Mouse (Mus musculus) layer of hippocampus, adult 18-20 months (tissue): ENCODE results near the gene Pold1. TPM values are rescaled to one million over a fixed set of nuclear protein-coding genes. Genes with fewer than 3 reads are reported as not detected.

Experiments used
- DNase-seq, 2 experiments: peaks; one replicate each; pipeline ENCODE4 v3.0.0; 2022; ENCODE audit warnings: low spot score in 2 of 2
- microRNA-seq, 2 experiments: library from miRNA; unstranded; fragments of <30 nt; microRNA quantifications; one replicate each; pipeline ENCODE4 v1.2.0; 2021
- total RNA-seq, 2 experiments: library from RNA; stranded (reverse); gene quantifications; 2 replicates each; pipeline ENCODE4 v1.2.3; 2021

The Pold1 gene
- total RNA-seq, 2 experiments from 2014 or later = 9.4 to 13.2 TPM

GRCm38 (mm10) chr7:44487936-44488335, 60.7 kb downstream of the Pold1 start:
- no peak for DNase-seq

DNA sequence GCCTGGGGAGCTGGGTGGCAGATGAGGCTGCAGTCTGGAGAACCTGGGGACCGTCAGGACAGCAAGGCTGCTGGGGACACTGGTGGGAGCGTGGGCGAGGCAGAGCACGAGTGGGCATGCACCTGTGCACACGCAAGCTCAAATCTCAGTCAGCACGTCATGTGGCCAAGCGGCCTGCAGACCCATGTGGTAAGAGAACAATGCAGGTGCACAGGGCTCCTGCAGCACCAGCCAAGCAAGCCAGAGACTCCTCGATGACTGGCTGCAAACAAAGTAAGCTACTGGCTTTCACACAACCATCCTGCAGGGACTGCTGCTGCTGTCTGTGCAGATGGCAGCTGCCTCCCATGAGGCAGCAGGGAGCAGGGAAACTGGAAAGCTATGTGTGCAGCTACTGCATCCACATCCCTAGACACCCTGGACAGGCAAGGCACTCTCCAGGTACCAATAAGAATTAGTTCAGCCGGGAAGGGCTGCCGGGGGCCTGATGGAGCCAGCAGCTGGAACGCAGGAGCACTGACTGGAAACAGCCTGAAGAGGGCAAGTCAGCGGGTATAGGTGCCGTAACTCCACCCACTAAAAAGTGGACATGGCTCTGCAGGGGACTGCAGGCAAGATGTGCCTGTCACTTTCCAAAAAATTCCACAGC, 61.6 kb downstream of the Pold1 start:
- no peak for DNase-seq

DNA sequence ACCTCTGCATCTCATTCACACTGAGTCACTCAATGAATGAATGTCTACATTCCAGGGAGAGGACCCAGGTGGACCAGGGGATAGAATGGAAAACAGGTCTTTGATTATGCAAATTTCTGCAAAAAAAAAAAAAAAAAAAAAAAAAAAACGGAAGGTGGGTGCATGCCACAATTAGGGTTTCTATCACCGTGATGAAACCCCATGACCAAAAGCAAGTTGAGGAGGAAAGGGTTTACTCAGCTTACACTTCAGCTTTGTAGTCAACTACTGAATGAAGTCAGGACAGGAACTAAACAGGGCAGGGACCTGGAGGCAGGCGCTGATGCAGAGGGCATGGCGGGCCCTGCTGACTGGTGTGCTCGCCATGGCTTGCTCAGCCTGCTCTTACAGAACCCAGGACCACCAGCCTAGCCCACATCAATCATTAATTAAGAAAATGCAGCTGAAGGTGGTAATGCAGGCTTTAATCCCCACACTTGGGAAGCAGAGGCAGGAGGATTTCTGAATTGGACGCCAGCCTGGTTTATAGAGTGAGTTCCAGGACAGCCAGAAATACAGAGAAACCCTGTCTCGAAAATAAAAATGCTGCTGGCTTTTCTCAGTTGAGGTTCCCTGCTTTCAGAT, 63.0 kb downstream of the Pold1 start:
- DNase-seq = peak in 1 of 2 experiments; percentile 9

GRCm38 (mm10) chr7:44484841-44485571, 63.6 kb downstream of the Pold1 start:
- DNase-seq = peak in 1 of 2 experiments; percentile 92

- no peak for DNase-seq
Measured at GRCm38 (mm10) chr7:44484109-44484508, 64.5 kb downstream of the Pold1 start.

- DNase-seq = no peak
Measured at GRCm38 (mm10) chr7:44482836-44483435, 65.7 kb downstream of the Pold1 start.

Small RNAs within 50 kb of the gene (microRNA-seq; reads per million reads assigned to microRNA genes)
- 0.78 to 0.99 reads per million in 2 experiments for gene Mir7053

Other genes starting within 250 kb of the Pold1 start
- 1 to 10 TPM; 3.3 to 3.6 TPM for gene Clec11a, start 241.9 kb downstream of the Pold1 start, total RNA-seq
- gene Shank1, start 238.6 kb downstream of the Pold1 start, total RNA-seq = 100 to 1,000 TPM; 626 to 653 TPM
- gene Syt3, start 164.7 kb downstream of the Pold1 start, total RNA-seq = 10 to 100 TPM; 85.4 to 87.4 TPM
- 1 to 10 TPM; 2.1 to 4.5 TPM for gene 1700008O03Rik, start 163.0 kb downstream of the Pold1 start, total RNA-seq
- 100 to 1,000 TPM; 336 to 349 TPM for gene Lrrc4b, start 119.8 kb downstream of the Pold1 start, total RNA-seq
- gene Aspdh, start 83.5 kb downstream of the Pold1 start, total RNA-seq = 10 to 100 TPM; 13.0 TPM
- 100 to 1,000 TPM in 1 of 2 experiments, 10 to 100 TPM in 1; 86.1 to 100 TPM for gene Josd2, start 80.9 kb downstream of the Pold1 start, total RNA-seq
- 100 to 1,000 TPM; 235 to 245 TPM for gene Emc10, start 52.3 kb downstream of the Pold1 start, total RNA-seq
- gene Fam71e1, start 52.3 kb downstream of the Pold1 start, total RNA-seq = 10 to 100 TPM; 16.2 to 17.6 TPM
- gene Mybpc2, start 24.2 kb downstream of the Pold1 start, total RNA-seq = under 1 TPM; 0.27 to 0.28 TPM
- not detected for gene Spib, start 16.8 kb downstream of the Pold1 start, total RNA-seq
- 10 to 100 TPM; 64.9 to 68.5 TPM for gene Nr1h2, start 5.1 kb upstream of the Pold1 start, total RNA-seq
- not detected for gene Napsa, start 23.5 kb upstream of the Pold1 start, total RNA-seq
- gene Kcnc3, start 41.8 kb upstream of the Pold1 start, total RNA-seq = 100 to 1,000 TPM; 164 to 170 TPM
- gene Myh14, start 122.0 kb upstream of the Pold1 start, total RNA-seq = 10 to 100 TPM; 31.4 to 33.4 TPM
- not detected for gene Izumo2, start 159.9 kb upstream of the Pold1 start, total RNA-seq
- 10 to 100 TPM; 35.1 to 39.9 TPM for gene Vrk3, start 199.6 kb upstream of the Pold1 start, total RNA-seq
- gene Zfp473, start 202.2 kb upstream of the Pold1 start, total RNA-seq = under 1 TPM; 0.41 to 0.79 TPM